Mouse (Mus musculus) retina, embryonic 14.5 days (tissue): ENCODE results near the gene Ccdc61.
"Not testable (repeated sequence)": the region's sequence is repeated elsewhere in the genome, so short reads cannot be mapped to it uniquely, and the experiment has no call there.

Experiments
- DNase-seq: peaks from one replicate; pipeline ENCODE4 v3.0.0-alpha.2; 2015; ENCODE audit warnings: low spot score

The Ccdc61 gene

DNA sequence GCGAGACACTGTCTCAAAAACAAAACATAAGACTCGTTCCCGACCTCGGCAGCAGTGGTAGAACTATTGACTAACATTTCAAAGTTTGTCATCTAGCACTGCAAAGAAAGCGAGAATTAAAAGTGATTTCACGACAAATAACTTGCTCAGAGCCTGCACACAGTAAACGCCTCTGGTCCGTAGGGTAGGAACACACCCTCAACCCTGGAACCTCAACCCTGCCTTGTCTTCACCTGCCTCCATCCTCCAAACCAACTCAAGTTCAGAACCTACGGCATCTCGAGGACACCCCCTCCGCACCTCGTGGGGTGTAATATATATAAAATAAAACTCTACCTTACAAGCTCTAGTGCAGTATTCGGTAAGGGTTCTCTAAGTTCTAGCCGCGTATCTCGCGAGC is 418 bp downstream of the Ccdc61 start:
- DNase-seq = no peak

DNA sequence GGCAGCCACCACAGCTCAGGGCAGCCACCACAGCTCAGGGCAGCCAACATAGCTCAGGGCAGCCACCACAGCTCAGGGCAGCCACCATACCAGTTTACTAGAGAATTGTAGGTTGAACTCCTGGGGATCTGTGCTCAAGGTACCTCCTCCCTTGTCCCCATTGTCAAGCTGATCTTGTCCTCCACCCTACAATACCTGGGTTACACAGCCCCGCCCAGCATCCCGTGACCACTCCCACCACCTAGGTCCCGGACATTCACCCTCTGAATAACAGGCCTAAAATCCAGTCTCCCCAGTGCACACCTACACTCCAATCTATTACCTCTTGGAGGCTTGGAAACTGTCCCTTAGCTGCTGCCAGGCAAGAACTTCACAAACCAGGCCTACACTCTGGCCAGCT is 5.2 kb downstream of the Ccdc61 start:
- DNase-seq = no peak

- no peak for DNase-seq
Measured at GRCm38 (mm10) chr7:18902486-18902885, 7.7 kb downstream of the Ccdc61 start.

DNA sequence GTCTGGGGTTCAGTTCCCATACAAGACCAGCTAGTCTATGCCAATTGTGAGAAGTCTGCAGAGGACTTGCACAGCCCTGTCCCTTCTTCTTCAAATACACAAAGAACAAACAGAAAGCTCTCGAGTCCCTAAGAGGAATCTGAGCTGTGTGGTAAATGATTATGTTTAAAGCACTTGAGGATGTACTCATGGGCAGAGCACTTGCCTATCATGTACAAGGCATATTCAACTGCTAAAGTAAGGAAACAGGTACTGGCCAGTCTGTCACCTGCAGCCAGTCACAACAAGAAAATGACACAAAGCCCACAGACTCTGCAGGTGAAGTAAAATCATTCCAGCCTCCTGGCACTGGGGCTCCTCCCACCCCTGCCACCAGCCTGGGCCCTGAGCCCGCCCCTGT is 9.7 kb downstream of the Ccdc61 start:
- no peak for DNase-seq

DNA sequence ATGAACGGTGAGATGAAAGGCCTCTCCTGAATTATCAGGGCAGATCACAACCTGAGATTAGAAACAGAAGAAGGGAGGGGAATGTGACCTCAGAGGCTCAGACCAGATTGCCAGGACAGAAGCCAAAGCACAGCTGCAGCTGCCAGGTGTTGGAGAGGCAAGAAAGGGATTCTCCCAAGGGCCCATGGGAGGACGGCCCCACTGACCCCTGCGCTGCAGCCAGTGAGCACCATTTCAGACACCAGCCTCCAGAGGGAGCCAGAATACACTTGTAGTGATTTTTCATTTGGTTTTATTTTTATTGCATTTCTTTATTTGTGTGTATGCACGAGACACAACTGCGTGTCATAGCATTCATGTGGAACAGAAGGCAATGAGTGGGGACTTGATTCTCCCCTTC is 13.7 kb downstream of the Ccdc61 start:
- peak; percentile 69 for DNase-seq

DNA sequence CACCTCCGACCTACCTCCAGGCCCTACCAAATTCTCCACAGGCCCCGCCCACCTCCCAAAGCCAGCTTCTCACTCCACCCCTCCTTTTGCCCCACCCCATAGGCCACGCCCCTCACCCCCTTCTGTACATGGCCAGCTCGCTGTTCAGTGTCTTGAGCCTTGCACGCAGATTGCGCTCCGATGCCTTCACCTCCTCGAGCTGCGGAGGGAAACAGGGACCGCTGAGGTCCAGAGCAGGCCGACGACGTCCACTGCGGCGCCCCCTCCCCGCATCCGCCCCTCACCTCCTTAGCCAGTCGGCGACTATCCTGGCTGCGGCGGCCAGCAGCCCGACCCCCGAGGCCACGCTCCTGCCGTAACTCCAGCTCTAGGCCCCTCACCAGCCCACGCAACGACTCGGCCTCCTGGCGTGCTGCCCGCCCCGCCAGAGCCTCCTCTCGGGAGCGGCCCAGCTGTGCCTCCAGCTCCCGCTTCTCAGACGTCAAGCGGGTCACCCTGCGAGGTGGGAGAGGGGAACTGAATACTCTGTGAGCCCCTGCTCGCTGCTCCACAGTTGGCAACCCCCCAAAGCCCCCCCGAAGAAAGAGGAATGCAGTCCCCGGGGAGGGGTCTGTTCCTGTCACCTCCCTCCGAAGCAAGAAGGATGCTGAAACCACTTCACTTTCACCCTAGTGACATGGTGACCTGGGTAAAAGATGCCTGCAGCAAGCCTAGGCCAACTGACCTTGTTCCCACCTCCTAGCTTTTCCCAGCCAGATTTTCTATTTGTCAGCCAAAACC is 16.4 kb downstream of the Ccdc61 start:
- DNase-seq = peak; percentile 59

GRCm38 (mm10) chr7:18893009-18893408 is 17.2 kb downstream of the Ccdc61 start:
- no peak for DNase-seq

- peak; percentile 96 for DNase-seq
Measured at GRCm38 (mm10) chr7:18891872-18892599, 18.2 kb downstream of the Ccdc61 start.

DNA sequence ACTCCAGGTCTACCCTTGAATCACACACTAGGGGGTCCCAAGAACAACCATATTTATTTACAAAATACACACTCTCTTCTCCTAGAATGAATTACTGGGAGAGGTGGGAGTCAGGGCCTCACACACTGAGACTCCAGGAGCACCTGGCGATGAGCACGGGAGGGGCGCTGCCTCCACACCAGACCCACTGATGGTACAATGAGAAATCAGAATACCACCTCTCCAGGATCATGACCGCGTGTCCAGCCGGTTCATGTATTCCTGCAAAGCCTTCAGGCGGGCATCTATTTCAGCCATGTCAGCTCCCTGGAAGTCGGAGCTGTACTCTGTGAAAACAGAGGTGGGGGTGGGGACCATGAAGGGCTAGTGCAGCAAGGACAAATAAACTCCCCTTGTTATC is 19.4 kb downstream of the Ccdc61 start:
- no peak for DNase-seq

DNA sequence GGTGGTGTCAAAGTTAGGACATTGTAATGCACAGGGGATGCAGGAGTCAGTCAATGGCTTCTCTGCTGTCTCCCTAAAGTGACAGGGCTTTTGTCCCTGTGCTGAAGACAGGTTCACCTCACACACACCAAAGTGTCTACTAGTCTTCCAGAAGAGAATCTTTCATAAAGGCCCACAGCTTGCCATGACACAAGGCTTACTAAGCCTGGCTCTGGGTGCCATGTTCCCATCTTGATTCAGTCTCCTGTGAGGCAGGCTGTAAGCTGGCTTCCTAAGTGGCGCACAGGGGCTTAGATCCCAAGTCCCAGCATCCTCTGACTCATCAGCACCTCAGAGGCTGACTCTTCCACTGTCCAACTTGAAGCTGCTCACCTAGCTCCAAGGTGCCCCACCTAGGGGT is 23.3 kb downstream of the Ccdc61 start:
- no peak for DNase-seq

- no peak for DNase-seq
Measured at GRCm38 (mm10) chr7:18884745-18885422, 25.3 kb downstream of the Ccdc61 start.

DNA sequence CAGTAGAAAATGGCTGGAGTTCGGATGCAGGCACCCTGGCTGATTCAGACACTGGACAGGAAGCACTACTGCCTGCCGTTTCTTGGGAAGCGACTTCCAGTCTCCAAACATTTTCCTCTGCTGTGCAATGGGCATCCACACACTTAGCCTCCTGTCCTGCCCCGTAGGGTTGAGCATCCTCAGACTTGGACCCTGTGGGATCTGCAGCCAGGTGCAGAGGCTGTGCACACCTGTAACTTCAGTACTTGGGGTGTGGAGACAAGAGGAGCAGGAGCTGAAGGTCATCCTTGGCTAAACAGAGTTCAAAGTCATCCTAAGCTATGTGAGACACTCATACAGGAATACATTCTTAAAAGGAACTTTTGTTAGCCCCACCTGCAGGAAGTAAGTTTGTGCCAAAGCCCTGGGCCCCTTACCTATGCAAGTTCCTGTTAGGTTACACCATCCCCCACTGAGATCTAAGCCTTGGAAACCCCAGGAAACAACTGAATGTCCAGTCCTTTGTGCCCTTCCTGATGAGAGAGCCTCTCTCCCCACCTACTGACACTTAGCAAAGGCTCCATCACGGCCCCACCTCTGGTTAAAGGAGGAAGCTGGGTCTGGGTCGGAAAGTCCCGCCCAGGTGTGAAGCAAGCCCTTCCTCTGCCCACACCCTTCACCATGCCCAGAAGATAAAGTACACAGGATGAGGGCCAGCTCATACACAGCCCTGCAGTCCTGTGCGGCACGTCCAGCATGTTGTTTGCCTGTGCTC is 26.0 kb downstream of the Ccdc61 start:
- no peak for DNase-seq

DNA sequence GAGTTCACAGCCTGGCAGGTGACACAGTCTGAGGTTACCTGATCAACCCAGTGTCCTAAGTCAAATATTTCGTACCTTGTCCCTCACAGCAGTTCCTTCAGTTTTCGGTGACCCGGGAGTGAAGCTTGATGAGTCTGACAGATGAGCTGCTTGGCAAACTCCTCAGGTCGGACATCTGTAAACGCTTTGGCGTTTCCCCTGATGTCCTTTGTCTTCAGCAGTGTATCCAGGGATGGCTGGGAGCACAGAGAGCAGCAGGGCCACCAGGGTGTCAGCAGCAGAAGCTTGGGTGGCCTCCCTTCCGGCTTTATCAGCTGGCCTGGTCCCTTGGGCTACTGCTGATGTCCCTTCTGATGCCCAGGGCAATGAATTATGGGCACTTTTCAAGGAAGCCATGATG is 31.5 kb downstream of the Ccdc61 start:
- no peak for DNase-seq

DNA sequence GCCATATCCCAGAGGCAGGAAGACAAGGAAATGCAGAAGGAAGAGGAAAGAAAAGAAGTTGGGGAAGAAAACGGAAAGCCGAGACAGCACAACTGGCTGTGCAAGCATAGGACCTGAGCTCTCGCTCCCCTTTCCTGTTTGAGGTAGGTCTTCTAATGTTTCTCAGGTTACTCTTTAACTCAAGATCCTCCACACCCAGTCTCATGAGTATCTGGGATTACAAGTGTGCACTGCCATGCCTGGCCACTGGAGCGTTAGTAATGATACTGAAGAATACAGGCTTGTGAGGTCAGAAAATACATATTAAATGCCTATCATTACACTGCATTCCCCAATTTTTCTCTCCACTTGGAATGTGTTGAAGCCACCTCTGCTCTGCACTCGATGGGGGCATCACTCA is 34.8 kb downstream of the Ccdc61 start:
- DNase-seq = no peak

- DNase-seq = peak; percentile 92
Measured at GRCm38 (mm10) chr7:18873253-18873652, 37.0 kb downstream of the Ccdc61 start.

- DNase-seq = no peak
Measured at GRCm38 (mm10) chr7:18872816-18873215, 37.4 kb downstream of the Ccdc61 start.

GRCm38 (mm10) chr7:18872014-18872802 is 38.0 kb downstream of the Ccdc61 start:
- DNase-seq = no peak

DNA sequence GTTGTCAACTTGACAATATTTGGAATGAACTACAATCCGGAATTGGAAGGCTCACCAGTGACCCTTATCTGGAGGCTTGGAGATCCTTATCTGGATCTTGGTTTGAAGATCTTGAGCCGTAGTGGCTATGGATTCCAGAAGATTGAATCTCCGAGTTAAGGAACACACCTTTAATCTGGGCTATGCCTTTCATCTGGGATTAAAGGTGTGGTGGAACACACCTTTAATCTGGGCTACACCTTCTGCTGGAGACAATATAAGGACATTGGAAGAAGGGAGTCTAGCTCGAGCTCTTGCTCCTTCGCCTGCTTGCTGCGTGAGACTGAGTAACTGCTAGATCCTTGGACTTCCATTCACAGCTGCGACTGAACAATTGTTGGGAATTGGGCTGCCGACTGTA is 39.2 kb downstream of the Ccdc61 start, which contains the start of gene Pglyrp1:
Gene Pglyrp1 (plus strand): TSS at position 301 of the 400 bp plus-strand sequence.
- DNase-seq = not testable (repeated sequence)

GRCm38 (mm10) chr7:18868491-18868890 is 41.7 kb downstream of the Ccdc61 start:
- no peak for DNase-seq

GRCm38 (mm10) chr7:18862801-18863200 is 47.4 kb downstream of the Ccdc61 start:
- DNase-seq = no peak

- DNase-seq = no peak
Measured at GRCm38 (mm10) chr7:18858310-18858916, 51.8 kb downstream of the Ccdc61 start.
